Mouse (Mus musculus) liver, embryonic 15.5 days (tissue): Measurements from ENCODE around the gene B3gnt8. TPM values are rescaled to one million over a fixed set of nuclear protein-coding genes. Genes with fewer than 3 reads are reported as not detected.

ENCODE experiments used
- ATAC-seq: fragments of 200-750 bp; cut with Nextera tagmentation; 2 replicates; pipeline ENCODE4 v1.8.0; 2017; ENCODE audit warnings: moderate number of reproducible peaks, mild to moderate bottlenecking, moderate library complexity; ENCODE audit not compliant: insufficient read depth
- H3K27ac ChIP-seq: fragments of 300-500 bp; sonication (generic); replicated peaks from 2 replicates; pipeline ENCODE4 v1.5.1; 2015; ENCODE audit warnings: mild to moderate bottlenecking, inconsistent platforms
- H3K27me3 ChIP-seq: fragments of 300-500 bp; sonication (generic); 2 replicates; pipeline ENCODE4 v1.6.1; 2015; ENCODE audit warnings: mild to moderate bottlenecking, inconsistent platforms
- H3K36me3 ChIP-seq: fragments of 300-500 bp; sonication (generic); replicated peaks from 2 replicates; pipeline ENCODE4 v1.6.1; 2015; ENCODE audit warnings: moderate library complexity, mild to moderate bottlenecking, inconsistent platforms
- H3K4me1 ChIP-seq: fragments of 300-500 bp; sonication (generic); replicated peaks from 2 replicates; pipeline ENCODE4 v1.6.1; 2015; ENCODE audit warnings: inconsistent platforms
- H3K4me2 ChIP-seq: fragments of 300-500 bp; sonication (generic); 2 replicates; pipeline ENCODE4 v1.6.1; 2015; ENCODE audit warnings: moderate library complexity, mild to moderate bottlenecking, inconsistent platforms
- H3K4me3 ChIP-seq: fragments of 300-500 bp; sonication (generic); replicated peaks from 2 replicates; pipeline ENCODE4 v1.5.1; 2015; ENCODE audit warnings: mild to moderate bottlenecking, inconsistent platforms
- H3K9ac ChIP-seq: fragments of 300-500 bp; sonication (generic); 2 replicates; pipeline ENCODE4 v1.6.1; 2015; ENCODE audit warnings: moderate library complexity, mild to moderate bottlenecking, inconsistent platforms
- H3K9me3 ChIP-seq: fragments of 300-500 bp; sonication (generic); replicated peaks from 2 replicates; pipeline ENCODE4 v1.6.1; 2016; ENCODE audit warnings: inconsistent platforms
- WGBS: fragments of 180-500 bp; shearing (Covaris S2); methylation state at CpG from one replicate; pipeline ENCODE4 v1.1.7; 2015; ENCODE audit warnings: mixed read lengths; ENCODE audit not compliant: insufficient replicate concordance; 5-methylcytosine and 5-hydroxymethylcytosine counted together
- polyA plus RNA-seq: library from polyadenylated mRNA; unstranded; fragments of >200 nt; fragmentation: Nextera tagmentation; extraction: Ambion mirVana; gene quantifications from 2 replicates; pipeline ENCODE4 v1.2.1, GENCODE M21; 2015

B3gnt8 gene
- polyA plus RNA-seq, 1 experiment from 2014 or later, result 2.7 TPM

GRCm38 (mm10) chr7:25677013-25677412 is 50.6 kb downstream of the B3gnt8 start:
- Histone ChIP-seq H3K27ac (no peak overlapping the region), H3K4me1 (peaks cover 45% of the 10 kb centered on the region), H3K9me3 (no peaks in the 10 kb centered on the region), H3K4me3 (no peak overlapping the region), H3K9ac (no peak overlapping the region), H3K4me2 (no peak overlapping the region), H3K36me3 (no peaks in the 10 kb centered on the region), H3K27me3 (peaks cover 41% of the 10 kb centered on the region)
- ATAC-seq, result no peak
- 83% methylated on average over 7 of the region's 7 CpGs for WGBS

- H3K4me1 ChIP-seq, result peaks cover 65% of the 10 kb centered on the region
- H3K4me3 ChIP-seq, result peak overlapping the region; percentile 77
- peak overlapping the region; percentile 73 for H3K4me2 ChIP-seq
- peaks cover 17% of the 10 kb centered on the region for H3K27me3 ChIP-seq
- H3K9me3 ChIP-seq, result no peaks in the 10 kb centered on the region
- ATAC-seq, result no peak
- no peaks in the 10 kb centered on the region for H3K36me3 ChIP-seq
- H3K27ac ChIP-seq, result peak overlapping the region; percentile 97
- H3K9ac ChIP-seq, result peak overlapping the region; percentile 72
- 2% methylated on average over 6 of the region's 6 CpGs for WGBS
These were observed 53.5 kb downstream of the B3gnt8 start for GRCm38 (mm10) chr7:25679971-25680370.

GRCm38 (mm10) chr7:25680514-25681258 is 54.2 kb downstream of the B3gnt8 start, which contains the start of gene B9d2:
B9d2 (plus strand) TSS chr7:25680780.
- H3K9me3 ChIP-seq, result no peaks in the 10 kb centered on the region
- peak; percentile 95 for ATAC-seq
- no peaks in the 10 kb centered on the region for H3K36me3 ChIP-seq
- peaks cover 10% of the 10 kb centered on the region for H3K27me3 ChIP-seq
- H3K4me1 ChIP-seq, result peaks cover 67% of the 10 kb centered on the region
- peak within 1 kb of the TSS; percentile 72 for H3K9ac ChIP-seq
- H3K4me3 ChIP-seq, result peak within 1 kb of the TSS; percentile 77
- peak within 1 kb of the TSS; percentile 97 for H3K27ac ChIP-seq
- under 1% methylated on average over 46 of the region's 46 CpGs for WGBS
- H3K4me2 ChIP-seq, result peak within 1 kb of the TSS; percentile 73

- Histone ChIP-seq H3K4me3 (peak overlapping the region; percentile 77), H3K9me3 (no peaks in the 10 kb centered on the region), H3K4me1 (peaks cover 76% of the 10 kb centered on the region), H3K27ac (peak overlapping the region; percentile 97), H3K4me2 (peak overlapping the region; percentile 73), H3K36me3 (no peaks in the 10 kb centered on the region), H3K27me3 (peaks cover 1% of the 10 kb centered on the region), H3K9ac (peak overlapping the region; percentile 72)
- 13% methylated on average over 15 of the region's 15 CpGs for WGBS
- no peak for ATAC-seq
These were observed 55.1 kb downstream of the B3gnt8 start for GRCm38 (mm10) chr7:25681341-25682231.

- H3K4me1 ChIP-seq, result peaks cover 96% of the 10 kb centered on the region
These were observed 57.2 kb downstream of the B3gnt8 start for GRCm38 (mm10) chr7:25683474-25684180.

GRCm38 (mm10) chr7:25684659-25685058 is 58.2 kb downstream of the B3gnt8 start:
- H3K27me3 ChIP-seq, result no peaks in the 10 kb centered on the region
- no peak overlapping the region for H3K9ac ChIP-seq
- H3K27ac ChIP-seq, result no peak overlapping the region
- no peak for ATAC-seq
- 78% methylated on average over 6 of the region's 6 CpGs for WGBS
- H3K36me3 ChIP-seq, result no peaks in the 10 kb centered on the region
- no peaks in the 10 kb centered on the region for H3K9me3 ChIP-seq
- H3K4me2 ChIP-seq, result no peak overlapping the region
- H3K4me3 ChIP-seq, result no peak overlapping the region
- peaks cover 96% of the 10 kb centered on the region for H3K4me1 ChIP-seq

More at GRCm38 (mm10) chr7:25683474-25684180, 57.2 kb downstream of the B3gnt8 start:
- H3K9ac ChIP-seq, result 0 out of 2 replicates have a peak overlapping the region, but pooled peaks have one; percentile 10
- no peaks in the 10 kb centered on the region for H3K36me3 ChIP-seq
- 10% methylated on average over 7 of the region's 7 CpGs for WGBS
- no peaks in the 10 kb centered on the region for H3K27me3 ChIP-seq
- ATAC-seq, result no peak; the same call in 1 of the 2 replicates
- H3K27ac ChIP-seq, result peak overlapping the region; percentile 97
- H3K9me3 ChIP-seq, result no peaks in the 10 kb centered on the region
- peak overlapping the region; percentile 46 for H3K4me2 ChIP-seq
- 0 out of 2 replicates have a peak overlapping the region, but pooled peaks have one; percentile 6 for H3K4me3 ChIP-seq

Other genes with a start within 250 kb of the B3gnt8 start
- 3.4 and 3.8 TPM in 2 replicates for gene Lipe, start 227.9 kb upstream of the B3gnt8 start, polyA plus RNA-seq
- not detected in 2 replicates for gene Cxcl17, start 213.8 kb upstream of the B3gnt8 start, polyA plus RNA-seq
- gene Ceacam1, start 149.1 kb upstream of the B3gnt8 start, polyA plus RNA-seq, result 11.1 and 13.0 TPM in 2 replicates
- gene Ceacam2, start 86.8 kb upstream of the B3gnt8 start, polyA plus RNA-seq, result not detected in 2 replicates
- gene Erich4, start 10.8 kb upstream of the B3gnt8 start, polyA plus RNA-seq, result 0.38 and 0.60 TPM in 2 replicates
- 7.9 and 8.6 TPM in 2 replicates for gene Dmac2, start 7.2 kb upstream of the B3gnt8 start, polyA plus RNA-seq
- gene Bckdha, start 32.3 kb downstream of the B3gnt8 start, polyA plus RNA-seq, result 30.2 and 39.3 TPM in 2 replicates
- gene Exosc5, start 32.5 kb downstream of the B3gnt8 start, polyA plus RNA-seq, result 46.1 and 50.8 TPM in 2 replicates
- gene Tmem91, start 48.5 kb downstream of the B3gnt8 start, polyA plus RNA-seq, result 0.96 and 1.0 TPM in 2 replicates
- gene B9d2, start 54.1 kb downstream of the B3gnt8 start, polyA plus RNA-seq, result 19.9 and 23.2 TPM in 2 replicates
- 5.0 and 6.0 TPM in 2 replicates for gene Tgfb1, start 60.3 kb downstream of the B3gnt8 start, polyA plus RNA-seq
- 9.7 and 10.6 TPM in 2 replicates for gene Ccdc97, start 92.4 kb downstream of the B3gnt8 start, polyA plus RNA-seq
- 26.8 and 28.0 TPM in 2 replicates for gene Hnrnpul1, start 128.1 kb downstream of the B3gnt8 start, polyA plus RNA-seq
- 18.1 and 22.2 TPM in 2 replicates for gene Axl, start 162.1 kb downstream of the B3gnt8 start, polyA plus RNA-seq
- gene Cyp2s1, start 190.3 kb downstream of the B3gnt8 start, polyA plus RNA-seq, result 0.46 TPM in 2 replicates